Mouse (Mus musculus): Measurements from ENCODE around the gene Hspa4. TPM values are rescaled to one million over a fixed set of nuclear protein-coding genes. Genes with fewer than 3 reads are reported as not detected.
"Not testable (repeated sequence)": the region's sequence is repeated elsewhere in the genome, so short reads cannot be mapped to it uniquely, and the experiment has no call there.

The Hspa4 gene
- polyA plus RNA-seq, 1 experiment from 2014 or later = 109 TPM

GRCm38 (mm10) chr11:53319867-53320266 is 19.6 kb upstream of the Hspa4 start:
- DNase-seq (ENCODE audit: low spot score); H3K27me3 ChIP-seq (ENCODE audit: insufficient read depth, poor library complexity, severe bottlenecking); H3K9me3 ChIP-seq; H3K36me3 ChIP-seq; H3K27ac ChIP-seq; H3K4me1 ChIP-seq; H3K4me3 ChIP-seq: not testable (repeated sequence)
- 87% methylated on average over 13 of the region's 13 CpGs for WGBS

DNA sequence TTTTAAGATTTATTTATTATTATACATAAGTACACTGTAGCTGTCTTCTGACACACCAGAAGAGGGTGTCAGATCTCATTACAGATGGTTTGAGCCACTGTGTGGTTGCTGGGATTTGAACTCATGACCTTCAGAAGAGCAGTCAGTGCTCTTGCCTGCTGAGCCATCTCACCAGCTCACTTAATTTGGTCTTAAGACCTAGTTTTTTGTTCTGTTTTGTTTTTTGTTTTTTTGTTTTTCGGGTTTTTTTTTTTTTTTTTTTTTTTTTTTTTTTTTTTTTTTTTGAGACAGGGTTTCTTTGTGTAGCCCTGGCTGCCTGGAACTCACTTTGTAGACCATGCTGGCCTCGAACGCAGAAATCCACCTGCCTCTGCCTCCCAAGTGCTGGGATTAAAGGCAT is 18.3 kb upstream of the Hspa4 start:
- not testable (repeated sequence) for H3K36me3 ChIP-seq; H3K4me1 ChIP-seq; H3K27me3 ChIP-seq (ENCODE audit: insufficient read depth, poor library complexity, severe bottlenecking); H3K9me3 ChIP-seq; H3K4me3 ChIP-seq; DNase-seq (ENCODE audit: low spot score); H3K27ac ChIP-seq
- WGBS = 72% methylated on average over 3 of the region's 3 CpGs

- Histone ChIP-seq H3K27ac (no peak overlapping the region), H3K36me3 (no peaks in the 10 kb centered on the region), H3K9me3 (no peaks in the 10 kb centered on the region), H3K4me1 (0 out of 2 replicates have a peak, but pooled peaks cover 4% of the 10 kb centered on the region), H3K4me3 (no peak overlapping the region), H3K27me3 (ENCODE audit: insufficient read depth, poor library complexity, severe bottlenecking) (no peaks in the 10 kb centered on the region)
- 79% methylated on average over 7 of the region's 7 CpGs for WGBS
- no peak for DNase-seq (ENCODE audit: low spot score)
These were observed 17.8 kb upstream of the Hspa4 start for GRCm38 (mm10) chr11:53318041-53318440.

DNA sequence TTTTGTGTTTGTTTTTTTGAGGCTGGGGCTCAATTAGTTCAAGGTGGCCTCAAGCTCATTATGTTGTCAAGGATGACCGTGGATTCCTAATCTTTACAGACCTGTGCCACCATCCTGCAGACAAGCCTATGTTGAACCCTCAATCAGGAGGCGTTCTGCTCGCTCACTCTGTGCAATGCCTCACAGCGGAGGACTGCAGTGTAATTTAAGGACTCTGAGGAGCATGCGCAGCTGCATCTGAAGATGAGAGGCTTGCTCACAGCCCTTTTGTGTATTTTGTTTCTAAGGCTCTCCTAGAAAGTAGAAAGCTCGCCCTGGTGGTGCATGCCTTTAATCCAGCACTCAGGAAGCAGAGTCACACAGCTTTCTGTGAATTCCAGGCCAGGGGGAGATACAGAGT is 16.7 kb upstream of the Hspa4 start:
- no peaks in the 10 kb centered on the region for H3K36me3 ChIP-seq
- no peak for DNase-seq (ENCODE audit: low spot score)
- no peak overlapping the region for H3K27ac ChIP-seq
- no peak overlapping the region for H3K4me3 ChIP-seq
- no peaks in the 10 kb centered on the region for H3K9me3 ChIP-seq
- 48% methylated on average over 6 of the region's 6 CpGs for WGBS
- 0 out of 2 replicates have a peak, but pooled peaks cover 4% of the 10 kb centered on the region for H3K4me1 ChIP-seq
- no peaks in the 10 kb centered on the region for H3K27me3 ChIP-seq (ENCODE audit: insufficient read depth, poor library complexity, severe bottlenecking)

DNA sequence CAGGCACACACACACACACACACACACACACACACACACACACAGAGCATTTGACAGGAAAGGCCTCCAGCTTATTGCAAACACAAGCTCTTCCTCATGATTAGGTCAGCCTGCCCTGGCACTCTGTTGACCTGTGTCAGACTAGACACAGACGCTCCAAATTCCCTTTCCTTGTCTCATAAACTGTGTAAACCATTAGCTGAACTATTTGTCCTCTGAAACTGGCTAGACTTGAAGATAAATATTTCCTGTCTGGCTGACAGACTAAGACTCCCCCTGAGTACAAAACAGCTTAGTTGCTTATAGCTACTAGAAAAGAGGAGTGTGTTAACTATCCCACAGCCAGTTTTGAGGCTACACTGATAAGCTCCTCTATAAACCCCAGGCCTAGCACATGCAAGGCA is 14.5 kb upstream of the Hspa4 start:
- 25% methylated on average over 1 of the region's 1 CpGs for WGBS
- H3K36me3 ChIP-seq = no peaks in the 10 kb centered on the region
- H3K27me3 ChIP-seq (ENCODE audit: insufficient read depth, poor library complexity, severe bottlenecking) = no peaks in the 10 kb centered on the region
- no peaks in the 10 kb centered on the region for H3K9me3 ChIP-seq
- peaks cover 9% of the 10 kb centered on the region; the same call in 1 of the 2 replicates for H3K4me1 ChIP-seq
- H3K27ac ChIP-seq = no peak overlapping the region
- DNase-seq (ENCODE audit: low spot score) = no peak
- no peak overlapping the region for H3K4me3 ChIP-seq

DNA sequence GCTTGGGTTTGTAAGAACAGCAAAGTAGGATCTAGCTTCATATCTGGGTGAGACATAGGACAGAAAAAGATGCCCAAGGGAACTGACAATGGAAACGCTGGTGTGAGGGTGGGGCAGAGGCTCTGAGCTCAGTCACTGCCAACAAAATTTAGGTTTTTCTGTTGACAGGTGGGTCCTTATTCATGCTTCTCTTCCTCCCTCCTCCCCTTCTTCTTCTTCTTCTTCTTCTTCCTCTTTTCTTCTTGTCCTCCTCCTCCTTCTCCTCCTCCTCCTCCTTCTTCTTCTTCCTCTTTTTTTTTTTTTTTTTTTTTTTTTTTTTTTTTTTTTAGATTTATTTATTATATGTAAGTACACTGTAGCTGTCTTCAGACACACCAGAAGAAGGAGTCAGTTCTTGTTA is 12.6 kb upstream of the Hspa4 start:
- H3K27ac ChIP-seq; DNase-seq (ENCODE audit: low spot score); H3K4me3 ChIP-seq; H3K36me3 ChIP-seq; H3K27me3 ChIP-seq (ENCODE audit: insufficient read depth, poor library complexity, severe bottlenecking); H3K9me3 ChIP-seq: not testable (repeated sequence)
- peaks cover 24% of the 10 kb centered on the region; the same call in 1 of the 2 replicates for H3K4me1 ChIP-seq
- 87% methylated on average over 1 of the region's 1 CpGs for WGBS

GRCm38 (mm10) chr11:53311385-53311784 is 11.1 kb upstream of the Hspa4 start:
- H3K9me3 ChIP-seq = no peaks in the 10 kb centered on the region
- no peak for DNase-seq (ENCODE audit: low spot score)
- WGBS = 49% methylated on average over 1 of the region's 1 CpGs
- H3K4me1 ChIP-seq = peaks cover 29% of the 10 kb centered on the region; the same call in 1 of the 2 replicates
- H3K27ac ChIP-seq = no peak overlapping the region
- no peak overlapping the region for H3K4me3 ChIP-seq
- no peaks in the 10 kb centered on the region for H3K36me3 ChIP-seq
- no peaks in the 10 kb centered on the region for H3K27me3 ChIP-seq (ENCODE audit: insufficient read depth, poor library complexity, severe bottlenecking)

GRCm38 (mm10) chr11:53308884-53309310 is 8.6 kb upstream of the Hspa4 start:
- Histone ChIP-seq H3K36me3 (no peaks in the 10 kb centered on the region), H3K4me1 (peaks cover 25% of the 10 kb centered on the region; the same call in 1 of the 2 replicates), H3K27ac (peak overlapping the region; percentile 56; the same call in 1 of the 2 replicates), H3K9me3 (no peaks in the 10 kb centered on the region), H3K27me3 (ENCODE audit: insufficient read depth, poor library complexity, severe bottlenecking) (no peaks in the 10 kb centered on the region), H3K4me3 (no peak overlapping the region)
- 34% methylated on average over 2 of the region's 2 CpGs for WGBS
- DNase-seq (ENCODE audit: low spot score) = no peak

- Histone ChIP-seq H3K27me3 (ENCODE audit: insufficient read depth, poor library complexity, severe bottlenecking) (no peaks in the 10 kb centered on the region), H3K9me3 (no peaks in the 10 kb centered on the region), H3K36me3 (no peaks in the 10 kb centered on the region), H3K4me1 (peaks cover 25% of the 10 kb centered on the region; the same call in 1 of the 2 replicates), H3K27ac (peak overlapping the region; percentile 56), H3K4me3 (no peak overlapping the region)
- no peak for DNase-seq (ENCODE audit: low spot score)
These were observed 8.1 kb upstream of the Hspa4 start for GRCm38 (mm10) chr11:53308251-53308864.

GRCm38 (mm10) chr11:53307558-53308065 is 7.4 kb upstream of the Hspa4 start:
- peak overlapping the region; percentile 45 for H3K27ac ChIP-seq
- no peaks in the 10 kb centered on the region for H3K9me3 ChIP-seq
- 54% methylated on average over 10 of the region's 10 CpGs for WGBS
- H3K27me3 ChIP-seq (ENCODE audit: insufficient read depth, poor library complexity, severe bottlenecking) = no peaks in the 10 kb centered on the region
- H3K4me3 ChIP-seq = no peak overlapping the region
- H3K4me1 ChIP-seq = peaks cover 25% of the 10 kb centered on the region; the same call in 1 of the 2 replicates
- no peaks in the 10 kb centered on the region for H3K36me3 ChIP-seq
- no peak for DNase-seq (ENCODE audit: low spot score)

DNA sequence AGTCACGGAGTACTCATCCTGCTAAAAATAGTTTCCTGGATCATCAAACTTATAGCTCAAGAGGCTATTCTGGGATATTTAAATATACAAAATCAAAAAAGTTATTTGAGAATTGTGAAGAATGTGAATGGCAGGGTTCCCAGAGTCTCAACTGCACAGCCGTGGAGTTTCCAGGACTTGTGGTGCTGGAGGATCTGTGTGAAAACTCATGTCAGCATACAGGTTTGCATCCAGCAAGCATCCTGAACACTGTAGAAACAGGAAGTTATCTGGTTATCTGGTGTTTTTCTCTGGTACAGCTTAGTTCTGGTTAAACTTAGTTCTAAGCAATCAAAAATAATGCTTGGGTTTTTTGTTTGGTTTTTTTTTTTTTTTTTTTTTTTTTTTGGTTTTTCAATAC is 6.7 kb upstream of the Hspa4 start:
- Histone ChIP-seq H3K4me1 (peaks cover 25% of the 10 kb centered on the region; the same call in 1 of the 2 replicates), H3K27ac (no peak overlapping the region), H3K27me3 (ENCODE audit: insufficient read depth, poor library complexity, severe bottlenecking) (no peaks in the 10 kb centered on the region), H3K4me3 (no peak overlapping the region), H3K36me3 (no peaks in the 10 kb centered on the region), H3K9me3 (no peaks in the 10 kb centered on the region)
- no peak for DNase-seq (ENCODE audit: low spot score)
- 82% methylated on average over 2 of the region's 2 CpGs for WGBS

- no peaks in the 10 kb centered on the region for H3K36me3 ChIP-seq
- 87% methylated on average over 14 of the region's 14 CpGs for WGBS
- DNase-seq (ENCODE audit: low spot score) = no peak
- peaks cover 27% of the 10 kb centered on the region for H3K4me1 ChIP-seq
- H3K4me3 ChIP-seq = no peak overlapping the region
- no peaks in the 10 kb centered on the region for H3K27me3 ChIP-seq (ENCODE audit: insufficient read depth, poor library complexity, severe bottlenecking)
- H3K27ac ChIP-seq = no peak overlapping the region
- H3K9me3 ChIP-seq = no peaks in the 10 kb centered on the region
These were observed 4.0 kb upstream of the Hspa4 start for GRCm38 (mm10) chr11:53304044-53304840.

DNA sequence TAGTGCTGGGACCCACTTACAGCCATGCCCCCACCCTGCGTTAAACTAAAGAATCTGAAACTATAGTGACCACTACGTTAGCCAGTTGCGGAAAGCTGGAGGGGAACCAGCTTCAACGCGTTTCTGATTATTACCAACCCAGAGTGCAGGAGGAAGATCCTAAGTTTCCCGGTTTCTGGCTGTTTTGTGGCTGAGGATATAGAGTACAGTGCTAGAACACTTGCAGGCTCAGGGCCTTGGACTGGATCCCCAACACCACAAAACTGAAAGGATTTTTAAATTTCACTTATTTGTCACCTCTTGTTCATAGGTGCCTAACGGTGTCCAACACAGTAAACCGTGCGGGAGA is 884 bp upstream of the Hspa4 start:
- WGBS = 61% methylated on average over 9 of the region's 9 CpGs
- Histone ChIP-seq H3K36me3 (peaks cover 14% of the 10 kb centered on the region; the same call in 1 of the 2 replicates), H3K27ac (peak overlapping the region; percentile 98), H3K27me3 (ENCODE audit: insufficient read depth, poor library complexity, severe bottlenecking) (no peaks in the 10 kb centered on the region), H3K4me1 (peaks cover 23% of the 10 kb centered on the region), H3K4me3 (peak overlapping the region; percentile 98), H3K9me3 (no peaks in the 10 kb centered on the region)
- no peak for DNase-seq (ENCODE audit: low spot score)
